Mouse (Mus musculus) lung, adult 2 months (tissue): ENCODE data around the gene Trim41.

Source experiments
- CTCF ChIP-seq: fragments of 200-500 bp; IDR thresholded peaks from 2 replicates; pipeline ENCODE4 v1.5.1; 2011; ENCODE audit warnings: mild to moderate bottlenecking, low read length, control low read depth; ENCODE audit not compliant: insufficient read depth
- POLR2A ChIP-seq: fragments of 200-500 bp; IDR thresholded peaks from 2 replicates; pipeline ENCODE4 v1.6.1; 2011; ENCODE audit warnings: low read depth, mild to moderate bottlenecking, control low read depth, low read length, borderline replicate concordance; ENCODE audit errors: extremely low read depth

- TF ChIP-seq CTCF (no peak), POLR2A (no peak)
Observed at GRCm38 (mm10) chr11:48850240-48850639, 33.1 kb upstream of the Trim41 start.
